Mouse (Mus musculus): ENCODE results near the gene Adgrf3. TPM values are rescaled to one million over a fixed set of nuclear protein-coding genes. Genes with fewer than 3 reads are reported as not detected.

The Adgrf3 gene
- polyA plus RNA-seq, 1 experiment: 0.22 TPM

- Histone ChIP-seq H3K36me3 (ENCODE audit: control insufficient read depth, insufficient read depth) (no peaks in the 10 kb centered on the region), H3ac (ENCODE audit: control insufficient read depth, insufficient read length) (no peak overlapping the region), H3K4me3 (no peak overlapping the region), H3K4me2 (ENCODE audit: low read depth) (no peak overlapping the region), H3K27me3 (ENCODE audit: control insufficient read depth, insufficient read depth, insufficient read length) (no peaks in the 10 kb centered on the region), H3K79me2 (ENCODE audit: control insufficient read depth, insufficient read depth) (no peaks in the 10 kb centered on the region)
- no peak for TF ChIP-seq SRF (IDR thresholded peaks at IDR 0.05; ENCODE audit: control insufficient read depth, insufficient read length, low read depth)
- TF ChIP-seq MAX (IDR thresholded peaks at IDR 0.05; ENCODE audit: low read depth): no peak
- TF ChIP-seq REST (IDR thresholded peaks at IDR 0.05; ENCODE audit: insufficient read depth, insufficient read length): no peak
- no peak for TF ChIP-seq E2F4 (IDR thresholded peaks at IDR 0.05; ENCODE audit: insufficient read depth)
Observed at GRCm38 (mm10) chr5:30203216-30203885, 2.2 kb downstream of the Adgrf3 start.

DNA sequence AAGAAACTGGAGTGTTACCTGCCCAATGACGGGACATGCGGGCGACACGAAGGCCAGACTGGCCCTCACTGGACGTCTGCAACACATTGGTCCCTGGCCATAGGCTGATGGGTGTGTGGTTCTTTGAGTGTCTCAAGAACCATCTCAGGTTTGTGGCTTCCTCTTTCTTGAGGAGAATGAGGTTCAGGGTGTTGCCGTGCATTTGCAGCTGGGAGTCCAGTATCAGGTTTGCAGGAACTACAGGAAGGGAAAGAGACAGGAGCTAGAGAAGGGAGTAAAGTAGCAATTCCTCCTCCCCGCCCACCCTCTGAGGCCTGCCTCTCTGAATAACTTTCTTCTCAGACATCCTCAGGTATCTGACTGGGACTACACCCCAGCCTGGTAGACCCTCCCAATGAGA lies 3.3 kb downstream of the Adgrf3 start:
- no peak overlapping the region for H3ac ChIP-seq (ENCODE audit: control insufficient read depth, insufficient read length)
- H3K4me3 ChIP-seq: no peak overlapping the region
- peak overlapping the region; percentile 3 for H3K4me2 ChIP-seq (ENCODE audit: low read depth)
- H3K27me3 ChIP-seq (ENCODE audit: control insufficient read depth, insufficient read depth, insufficient read length): no peaks in the 10 kb centered on the region
- H3K79me2 ChIP-seq (ENCODE audit: control insufficient read depth, insufficient read depth): no peaks in the 10 kb centered on the region
- TF ChIP-seq MAX (IDR thresholded peaks at IDR 0.05; ENCODE audit: low read depth): no peak
- TF ChIP-seq REST (IDR thresholded peaks at IDR 0.05; ENCODE audit: insufficient read depth, insufficient read length): no peak
- TF ChIP-seq CEBPB (IDR thresholded peaks at IDR 0.05; ENCODE audit: insufficient read depth, poor library complexity, severe bottlenecking): no peak
- no peak for TF ChIP-seq TCF12 (IDR thresholded peaks at IDR 0.05; ENCODE audit: insufficient read depth, poor library complexity, severe bottlenecking)
- no peak for TF ChIP-seq E2F4 (IDR thresholded peaks at IDR 0.05; ENCODE audit: insufficient read depth)
- no peak for TF ChIP-seq MYOG (IDR thresholded peaks at IDR 0.05; ENCODE audit: control insufficient read depth in 1 of 3, insufficient read depth in 1 of 3, insufficient read length in 2 of 3, low read depth in 2 of 3)
- TF ChIP-seq SRF (IDR thresholded peaks at IDR 0.05; ENCODE audit: control insufficient read depth, insufficient read length, low read depth): no peak
- no peak for TF ChIP-seq MYOD1 (IDR thresholded peaks at IDR 0.05; ENCODE audit: control insufficient read depth in 1 of 3, insufficient read length in 2 of 3, low read depth in 2 of 3)
- no peak for TF ChIP-seq POLR2AphosphoS2 (IDR thresholded peaks at IDR 0.05; ENCODE audit: insufficient read length, low read depth)
- no peak for TF ChIP-seq TCF3 (IDR thresholded peaks at IDR 0.05; ENCODE audit: insufficient read length, low read depth)
- TF ChIP-seq POLR2A (IDR thresholded peaks at IDR 0.05; ENCODE audit: insufficient read length, low read depth): no peak
- TF ChIP-seq USF1 (IDR thresholded peaks at IDR 0.05; ENCODE audit: low read depth): no peak
- H3K36me3 ChIP-seq (ENCODE audit: control insufficient read depth, insufficient read depth): no peaks in the 10 kb centered on the region

DNA sequence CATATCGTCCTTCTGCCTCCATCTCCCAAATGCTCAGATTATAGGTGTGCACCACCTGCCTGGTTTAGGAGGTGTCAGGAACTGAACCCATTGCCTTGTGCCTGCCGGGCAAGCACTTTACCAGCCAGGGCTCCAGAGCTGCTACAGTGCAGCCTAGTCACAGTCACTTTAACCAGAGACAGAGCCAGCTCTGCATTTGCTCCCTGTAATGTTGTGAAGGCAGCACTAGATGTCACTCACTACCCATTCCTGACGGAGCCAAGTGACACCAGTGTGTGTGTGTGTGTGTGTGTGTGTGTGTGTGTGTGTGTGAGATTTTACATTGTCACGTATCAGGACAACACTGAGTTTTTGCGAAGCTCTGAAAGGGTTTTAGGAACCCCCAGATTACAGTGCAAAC lies 4.0 kb downstream of the Adgrf3 start:
- Histone ChIP-seq H3K4me3 (no peak overlapping the region), H3K4me2 (ENCODE audit: low read depth) (no peak overlapping the region), H3K79me2 (ENCODE audit: control insufficient read depth, insufficient read depth) (no peaks in the 10 kb centered on the region), H3K27me3 (ENCODE audit: control insufficient read depth, insufficient read depth, insufficient read length) (no peaks in the 10 kb centered on the region), H3ac (ENCODE audit: control insufficient read depth, insufficient read length) (no peak overlapping the region), H3K36me3 (ENCODE audit: control insufficient read depth, insufficient read depth) (no peaks in the 10 kb centered on the region)
- no peak for TF ChIP-seq E2F4 (IDR thresholded peaks at IDR 0.05; ENCODE audit: insufficient read depth)

GRCm38 (mm10) chr5:30198257-30198656 lies 7.3 kb downstream of the Adgrf3 start:
- Histone ChIP-seq H3ac (ENCODE audit: control insufficient read depth, insufficient read length) (no peak overlapping the region), H3K36me3 (ENCODE audit: control insufficient read depth, insufficient read depth) (no peaks in the 10 kb centered on the region), H3K4me2 (ENCODE audit: low read depth) (no peak overlapping the region), H3K27me3 (ENCODE audit: control insufficient read depth, insufficient read depth, insufficient read length) (no peaks in the 10 kb centered on the region), H3K4me3 (no peak overlapping the region), H3K79me2 (ENCODE audit: control insufficient read depth, insufficient read depth) (no peaks in the 10 kb centered on the region)
- no peak for TF ChIP-seq REST (IDR thresholded peaks at IDR 0.05; ENCODE audit: insufficient read depth, insufficient read length)
- TF ChIP-seq E2F4 (IDR thresholded peaks at IDR 0.05; ENCODE audit: insufficient read depth): no peak
- TF ChIP-seq TCF12 (IDR thresholded peaks at IDR 0.05; ENCODE audit: insufficient read depth, poor library complexity, severe bottlenecking): no peak

DNA sequence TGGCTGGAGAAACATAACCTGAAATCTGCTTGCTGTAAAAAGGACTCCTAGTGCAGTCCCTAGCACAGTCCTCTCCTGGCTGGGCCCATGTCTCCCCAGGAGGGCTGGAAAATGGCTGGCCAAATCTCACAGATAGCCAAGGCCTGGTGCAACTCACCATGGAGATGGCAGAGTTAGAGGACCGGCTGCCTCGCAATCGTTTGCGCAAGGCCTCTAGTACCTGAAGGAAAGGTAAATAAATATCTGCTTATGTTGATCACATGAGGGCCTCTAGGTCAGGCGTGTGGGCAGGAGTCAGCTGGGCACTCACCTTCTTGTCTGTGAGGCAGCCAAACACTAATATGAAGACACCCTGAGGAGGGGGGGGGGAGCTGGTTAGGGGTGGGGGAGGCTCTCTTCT lies 10.2 kb downstream of the Adgrf3 start:
- Histone ChIP-seq H3K36me3 (ENCODE audit: control insufficient read depth, insufficient read depth) (peaks cover 5% of the 10 kb centered on the region), H3K27me3 (ENCODE audit: control insufficient read depth, insufficient read depth, insufficient read length) (no peaks in the 10 kb centered on the region), H3K4me2 (ENCODE audit: low read depth) (no peak overlapping the region), H3K79me2 (ENCODE audit: control insufficient read depth, insufficient read depth) (no peaks in the 10 kb centered on the region), H3K4me3 (no peak overlapping the region), H3ac (ENCODE audit: control insufficient read depth, insufficient read length) (no peak overlapping the region)
- TF ChIP-seq MYOD1 (IDR thresholded peaks at IDR 0.05; ENCODE audit: control insufficient read depth in 1 of 3, insufficient read length in 2 of 3, low read depth in 2 of 3) (no peak), POLR2A (IDR thresholded peaks at IDR 0.05; ENCODE audit: insufficient read length, low read depth) (no peak), SRF (IDR thresholded peaks at IDR 0.05; ENCODE audit: control insufficient read depth, insufficient read length, low read depth) (no peak), POLR2AphosphoS2 (IDR thresholded peaks at IDR 0.05; ENCODE audit: insufficient read length, low read depth) (no peak), TCF12 (IDR thresholded peaks at IDR 0.05; ENCODE audit: insufficient read depth, poor library complexity, severe bottlenecking) (no peak), REST (IDR thresholded peaks at IDR 0.05; ENCODE audit: insufficient read depth, insufficient read length) (no peak), USF1 (IDR thresholded peaks at IDR 0.05; ENCODE audit: low read depth) (no peak), TCF3 (IDR thresholded peaks at IDR 0.05; ENCODE audit: insufficient read length, low read depth) (no peak), MYOG (IDR thresholded peaks at IDR 0.05; ENCODE audit: control insufficient read depth in 1 of 3, insufficient read depth in 1 of 3, insufficient read length in 2 of 3, low read depth in 2 of 3) (no peak), CEBPB (IDR thresholded peaks at IDR 0.05; ENCODE audit: insufficient read depth, poor library complexity, severe bottlenecking) (no peak), E2F4 (IDR thresholded peaks at IDR 0.05; ENCODE audit: insufficient read depth) (no peak), MAX (IDR thresholded peaks at IDR 0.05; ENCODE audit: low read depth) (no peak)

All from myocyte (in vitro differentiated cells).